Mouse (Mus musculus): ENCODE measurements at regions not wholly inside any gene's neighbourhood (a gene's known extent, or its start where the extent isn't known, plus 50 kb on each side); places are given as distances from the start of the nearest gene placed in this dataset.

- no peaks in the 10 kb centered on the region for H3K36me3 ChIP-seq
- WGBS, result 56% methylated on average over 6 of the region's 6 CpGs
- no peak overlapping the region for H3K4me3 ChIP-seq
- DNase-seq (ENCODE audit: low spot score), result no peak
- peaks cover 14% of the 10 kb centered on the region for H3K4me1 ChIP-seq
- H3K27ac ChIP-seq, result no peak overlapping the region
- no peaks in the 10 kb centered on the region for H3K9me3 ChIP-seq (replicated peaks)
- no peaks in the 10 kb centered on the region for H3K27me3 ChIP-seq (ENCODE audit: low read depth, poor library complexity, severe bottlenecking)
Measured at GRCm38 (mm10) chr16:7527923-7528776, 896.8 kb downstream of the Tmem114 start.

- no peaks in the 10 kb centered on the region for H3K36me3 ChIP-seq
- H3K4me1 ChIP-seq, result no peaks in the 10 kb centered on the region
- no peak overlapping the region for H3K27ac ChIP-seq
- H3K4me3 ChIP-seq, result no peak overlapping the region
- DNase-seq (ENCODE audit: low spot score), result no peak
- H3K27me3 ChIP-seq (ENCODE audit: low read depth, poor library complexity, severe bottlenecking), result no peaks in the 10 kb centered on the region
- 79% methylated on average over 2 of the region's 2 CpGs for WGBS
- H3K9me3 ChIP-seq (replicated peaks), result peaks cover 12% of the 10 kb centered on the region; the same call in 1 of the 2 replicates
Measured at GRCm38 (mm10) chr16:7518711-7519110, 906.2 kb downstream of the Tmem114 start.

Measured in limb, embryonic 10.5 days (tissue).